Mouse (Mus musculus): ENCODE measurements around the gene Rpl9. TPM values are rescaled to one million over a fixed set of nuclear protein-coding genes. Genes with fewer than 3 reads are reported as not detected.

Rpl9 gene
- polyA plus RNA-seq, 1 experiment from 2014 or later = 586 TPM

- no peak for ATAC-seq (replicated peaks; ENCODE audit: extremely low read depth, insufficient read depth, low FRiP score)
- no peaks in the 10 kb centered on the region for H3K4me1 ChIP-seq (ENCODE audit: control insufficient read depth, insufficient read depth, low read length)
- peaks cover 46% of the 10 kb centered on the region for H3K36me3 ChIP-seq (ENCODE audit: control insufficient read depth, insufficient read depth)
Observed at GRCm38 (mm10) chr5:65424215-65424614, 33.0 kb upstream of the Rpl9 start.

GRCm38 (mm10) chr5:65422803-65423202, 31.6 kb upstream of the Rpl9 start:
- H3K36me3 ChIP-seq (ENCODE audit: control insufficient read depth, insufficient read depth) = peaks cover 46% of the 10 kb centered on the region
- WGBS = 89% methylated on average over 8 of the region's 8 CpGs
- H3K27me3 ChIP-seq (ENCODE audit: control insufficient read depth, insufficient read depth, low read length) = no peaks in the 10 kb centered on the region
- H3K9me3 ChIP-seq (replicated peaks; ENCODE audit: control insufficient read depth, low read length) = no peaks in the 10 kb centered on the region
- no peak overlapping the region for H3K4me3 ChIP-seq (ENCODE audit: low read length)
- no peak overlapping the region for H3K27ac ChIP-seq (ENCODE audit: low read length)
- no peak for ATAC-seq (replicated peaks; ENCODE audit: extremely low read depth, insufficient read depth, low FRiP score)
- H3K4me2 ChIP-seq (ENCODE audit: low read depth, low read length) = no peak overlapping the region
- H3K9ac ChIP-seq (ENCODE audit: low read length) = no peak overlapping the region
- H3K4me1 ChIP-seq (ENCODE audit: control insufficient read depth, insufficient read depth, low read length) = no peaks in the 10 kb centered on the region

More at GRCm38 (mm10) chr5:65424215-65424614, 33.0 kb upstream of the Rpl9 start:
- Histone ChIP-seq H3K9me3 (replicated peaks; ENCODE audit: control insufficient read depth, low read length) (no peaks in the 10 kb centered on the region), H3K4me3 (ENCODE audit: low read length) (no peak overlapping the region), H3K27ac (ENCODE audit: low read length) (no peak overlapping the region), H3K4me2 (ENCODE audit: low read depth, low read length) (no peak overlapping the region), H3K27me3 (ENCODE audit: control insufficient read depth, insufficient read depth, low read length) (no peaks in the 10 kb centered on the region), H3K9ac (ENCODE audit: low read length) (no peak overlapping the region)
- 85% methylated on average over 6 of the region's 6 CpGs for WGBS

- ATAC-seq (replicated peaks; ENCODE audit: extremely low read depth, insufficient read depth, low FRiP score) = no peak
- Histone ChIP-seq H3K4me1 (ENCODE audit: control insufficient read depth, insufficient read depth, low read length) (peaks cover 7% of the 10 kb centered on the region), H3K9ac (ENCODE audit: low read length) (no peak overlapping the region), H3K27ac (ENCODE audit: low read length) (no peak overlapping the region), H3K4me3 (ENCODE audit: low read length) (no peak overlapping the region), H3K4me2 (ENCODE audit: low read depth, low read length) (no peak overlapping the region), H3K36me3 (ENCODE audit: control insufficient read depth, insufficient read depth) (peaks cover 49% of the 10 kb centered on the region), H3K9me3 (replicated peaks; ENCODE audit: control insufficient read depth, low read length) (no peaks in the 10 kb centered on the region), H3K27me3 (ENCODE audit: control insufficient read depth, insufficient read depth, low read length) (no peaks in the 10 kb centered on the region)
- 75% methylated on average over 6 of the region's 6 CpGs for WGBS
Observed at GRCm38 (mm10) chr5:65420822-65421221, 29.6 kb upstream of the Rpl9 start.

- WGBS = 87% methylated on average over 10 of the region's 10 CpGs
- H3K27ac ChIP-seq (ENCODE audit: low read length) = no peak overlapping the region
- H3K9me3 ChIP-seq (replicated peaks; ENCODE audit: control insufficient read depth, low read length) = no peaks in the 10 kb centered on the region
- no peak overlapping the region for H3K4me3 ChIP-seq (ENCODE audit: low read length)
- H3K4me1 ChIP-seq (ENCODE audit: control insufficient read depth, insufficient read depth, low read length) = peaks cover 19% of the 10 kb centered on the region
- H3K36me3 ChIP-seq (ENCODE audit: control insufficient read depth, insufficient read depth) = peaks cover 45% of the 10 kb centered on the region
- H3K27me3 ChIP-seq (ENCODE audit: control insufficient read depth, insufficient read depth, low read length) = no peaks in the 10 kb centered on the region
- no peak for ATAC-seq (replicated peaks; ENCODE audit: extremely low read depth, insufficient read depth, low FRiP score)
- no peak overlapping the region for H3K9ac ChIP-seq (ENCODE audit: low read length)
- H3K4me2 ChIP-seq (ENCODE audit: low read depth, low read length) = no peak overlapping the region
Observed at GRCm38 (mm10) chr5:65419136-65419535, 27.9 kb upstream of the Rpl9 start.

GRCm38 (mm10) chr5:65415653-65416458, 24.6 kb upstream of the Rpl9 start:
- no peaks in the 10 kb centered on the region for H3K27me3 ChIP-seq (ENCODE audit: control insufficient read depth, insufficient read depth, low read length)
- no peaks in the 10 kb centered on the region for H3K9me3 ChIP-seq (replicated peaks; ENCODE audit: control insufficient read depth, low read length)
- peaks cover 23% of the 10 kb centered on the region for H3K36me3 ChIP-seq (ENCODE audit: control insufficient read depth, insufficient read depth)
- ATAC-seq (replicated peaks; ENCODE audit: extremely low read depth, insufficient read depth, low FRiP score) = peak; percentile 89
- H3K4me3 ChIP-seq (ENCODE audit: low read length) = peak overlapping the region; percentile 3
- peaks cover 21% of the 10 kb centered on the region for H3K4me1 ChIP-seq (ENCODE audit: control insufficient read depth, insufficient read depth, low read length)
- H3K27ac ChIP-seq (ENCODE audit: low read length) = peak overlapping the region; percentile 93
- peak overlapping the region; percentile 54 for H3K4me2 ChIP-seq (ENCODE audit: low read depth, low read length)
- WGBS = 13% methylated on average over 26 of the region's 26 CpGs
- peak overlapping the region; percentile 67 for H3K9ac ChIP-seq (ENCODE audit: low read length)

GRCm38 (mm10) chr5:65407989-65408388, 16.7 kb upstream of the Rpl9 start:
- ATAC-seq (replicated peaks; ENCODE audit: extremely low read depth, insufficient read depth, low FRiP score) = no peak
- Histone ChIP-seq H3K4me2 (ENCODE audit: low read depth, low read length) (no peak overlapping the region), H3K36me3 (ENCODE audit: control insufficient read depth, insufficient read depth) (peaks cover 23% of the 10 kb centered on the region), H3K4me1 (ENCODE audit: control insufficient read depth, insufficient read depth, low read length) (no peaks in the 10 kb centered on the region), H3K27me3 (ENCODE audit: control insufficient read depth, insufficient read depth, low read length) (no peaks in the 10 kb centered on the region), H3K4me3 (ENCODE audit: low read length) (no peak overlapping the region), H3K9me3 (replicated peaks; ENCODE audit: control insufficient read depth, low read length) (no peaks in the 10 kb centered on the region), H3K27ac (ENCODE audit: low read length) (no peak overlapping the region), H3K9ac (ENCODE audit: low read length) (0 out of 2 replicates have a peak overlapping the region, but pooled peaks have one; percentile 5)
- WGBS = 70% methylated on average over 12 of the region's 12 CpGs

GRCm38 (mm10) chr5:65401251-65401994, 10.2 kb upstream of the Rpl9 start:
- H3K9ac ChIP-seq (ENCODE audit: low read length) = no peak overlapping the region
- H3K4me1 ChIP-seq (ENCODE audit: control insufficient read depth, insufficient read depth, low read length) = no peaks in the 10 kb centered on the region
- H3K27ac ChIP-seq (ENCODE audit: low read length) = no peak overlapping the region
- H3K4me3 ChIP-seq (ENCODE audit: low read length) = no peak overlapping the region
- no peak overlapping the region for H3K4me2 ChIP-seq (ENCODE audit: low read depth, low read length)
- 21% methylated on average over 2 of the region's 2 CpGs for WGBS
- no peaks in the 10 kb centered on the region for H3K27me3 ChIP-seq (ENCODE audit: control insufficient read depth, insufficient read depth, low read length)
- no peaks in the 10 kb centered on the region for H3K9me3 ChIP-seq (replicated peaks; ENCODE audit: control insufficient read depth, low read length)
- H3K36me3 ChIP-seq (ENCODE audit: control insufficient read depth, insufficient read depth) = peaks cover 34% of the 10 kb centered on the region
- no peak; the same call in 1 of the 2 replicates for ATAC-seq (replicated peaks; ENCODE audit: extremely low read depth, insufficient read depth, low FRiP score)

- H3K4me3 ChIP-seq (ENCODE audit: low read length) = no peak overlapping the region
- WGBS = 84% methylated on average over 7 of the region's 7 CpGs
Observed at GRCm38 (mm10) chr5:65394425-65394824, 3.2 kb upstream of the Rpl9 start.

GRCm38 (mm10) chr5:65391753-65392152, 509 bp upstream of the Rpl9 start:
- Histone ChIP-seq H3K9me3 (replicated peaks; ENCODE audit: control insufficient read depth, low read length) (no peaks in the 10 kb centered on the region), H3K4me3 (ENCODE audit: low read length) (peak overlapping the region; percentile 71), H3K4me2 (ENCODE audit: low read depth, low read length) (peak overlapping the region; percentile 89)

More at GRCm38 (mm10) chr5:65394425-65394824, 3.2 kb upstream of the Rpl9 start:
- no peak for ATAC-seq (replicated peaks; ENCODE audit: extremely low read depth, insufficient read depth, low FRiP score)
- peaks cover 13% of the 10 kb centered on the region for H3K4me1 ChIP-seq (ENCODE audit: control insufficient read depth, insufficient read depth, low read length)
- H3K36me3 ChIP-seq (ENCODE audit: control insufficient read depth, insufficient read depth) = peaks cover 27% of the 10 kb centered on the region
- no peak overlapping the region for H3K27ac ChIP-seq (ENCODE audit: low read length)
- H3K27me3 ChIP-seq (ENCODE audit: control insufficient read depth, insufficient read depth, low read length) = no peaks in the 10 kb centered on the region
- no peak overlapping the region for H3K4me2 ChIP-seq (ENCODE audit: low read depth, low read length)
- H3K9ac ChIP-seq (ENCODE audit: low read length) = no peak overlapping the region
- no peaks in the 10 kb centered on the region for H3K9me3 ChIP-seq (replicated peaks; ENCODE audit: control insufficient read depth, low read length)

More at GRCm38 (mm10) chr5:65391753-65392152, 509 bp upstream of the Rpl9 start:
- Histone ChIP-seq H3K4me1 (ENCODE audit: control insufficient read depth, insufficient read depth, low read length) (peaks cover 23% of the 10 kb centered on the region), H3K27me3 (ENCODE audit: control insufficient read depth, insufficient read depth, low read length) (no peaks in the 10 kb centered on the region), H3K27ac (ENCODE audit: low read length) (peak overlapping the region; percentile 49), H3K36me3 (ENCODE audit: control insufficient read depth, insufficient read depth) (peaks cover 36% of the 10 kb centered on the region), H3K9ac (ENCODE audit: low read length) (peak overlapping the region; percentile 77)
- ATAC-seq (replicated peaks; ENCODE audit: extremely low read depth, insufficient read depth, low FRiP score) = no peak
- 3% methylated on average over 12 of the region's 12 CpGs for WGBS
